Mouse (Mus musculus) thymus, adult 2 months (tissue): Measurements from ENCODE around the gene 9930022D16Rik.

Experiments
- CTCF ChIP-seq: fragments of 200-500 bp; IDR thresholded peaks from 2 replicates; pipeline ENCODE4 v1.5.1; 2012; ENCODE audit warnings: mild to moderate bottlenecking, control low read depth, low read length, moderate library complexity, borderline replicate concordance; ENCODE audit not compliant: control insufficient read depth, poor library complexity, insufficient read depth; ENCODE audit errors: extremely low read depth
- POLR2A ChIP-seq: fragments of 200-500 bp; IDR thresholded peaks from 2 replicates; pipeline ENCODE4 v1.6.1; 2012; ENCODE audit warnings: mild to moderate bottlenecking, low read length, control low read depth, moderate library complexity; ENCODE audit not compliant: control insufficient read depth, poor library complexity, insufficient read depth; ENCODE audit errors: extremely low read depth

GRCm38 (mm10) chr11:109468133-109468532, 54.4 kb downstream of the 9930022D16Rik start:
- TF ChIP-seq POLR2A = no peak
- no peak for TF ChIP-seq CTCF
